Mouse (Mus musculus) stomach, postnatal 0 days (tissue): ENCODE data around the gene Htr6. TPM values are rescaled to one million over a fixed set of nuclear protein-coding genes. Genes with fewer than 3 reads are reported as not detected.

Experiments
- ATAC-seq: fragments of 200-750 bp; cut with Nextera tagmentation; 2 replicates; pipeline ENCODE4 v1.8.0; 2017; ENCODE audit not compliant: low FRiP score, low TSS enrichment
- DNase-seq: peaks from one replicate; pipeline ENCODE4 v3.0.0-alpha.2; 2016; ENCODE audit warnings: low spot score
- H3K27ac ChIP-seq: fragments of 300-500 bp; sonication (generic); replicated peaks from 2 replicates; pipeline ENCODE4 v1.5.1; 2014; ENCODE audit warnings: mild to moderate bottlenecking, control low read depth
- H3K27me3 ChIP-seq: fragments of 300-500 bp; sonication (generic); 2 replicates; pipeline ENCODE4 v1.6.1; 2014; ENCODE audit warnings: low read length; ENCODE audit not compliant: control insufficient read depth, insufficient read depth
- H3K36me3 ChIP-seq: fragments of 300-500 bp; sonication (generic); 2 replicates; pipeline ENCODE4 v1.6.1; 2014; ENCODE audit warnings: low read length, mixed read lengths; ENCODE audit not compliant: control insufficient read depth, insufficient read depth
- H3K4me1 ChIP-seq: fragments of 300-500 bp; sonication (generic); replicated peaks from 2 replicates; pipeline ENCODE4 v1.6.1; 2014; ENCODE audit warnings: antibody characterized with exemption; ENCODE audit not compliant: control insufficient read depth, insufficient read depth
- H3K4me2 ChIP-seq: fragments of 300-500 bp; sonication (generic); replicated peaks from 2 replicates; pipeline ENCODE4 v1.6.1; 2014; ENCODE audit warnings: low read depth, mild to moderate bottlenecking, control low read depth, moderate library complexity
- H3K4me3 ChIP-seq: fragments of 300-500 bp; sonication (generic); 2 replicates; pipeline ENCODE4 v1.5.1; 2014; ENCODE audit warnings: low read depth, low read length, control low read depth
- H3K9ac ChIP-seq: fragments of 300-500 bp; sonication (generic); 2 replicates; pipeline ENCODE4 v1.6.1; 2014; ENCODE audit warnings: mild to moderate bottlenecking, low read length, control low read depth, mixed read lengths
- H3K9me3 ChIP-seq: fragments of 300-500 bp; sonication (generic); 2 replicates; pipeline ENCODE4 v1.6.1; 2016; ENCODE audit warnings: low read length; ENCODE audit not compliant: control insufficient read depth
- CTCF ChIP-seq: IDR thresholded peaks from 2 replicates; pipeline ENCODE4 v1.5.1; 2016; ENCODE audit warnings: antibody characterized with exemption, low read depth, mild to moderate bottlenecking, moderate library complexity
- EP300 ChIP-seq: optimal IDR thresholded peaks from 2 replicates; pipeline ENCODE3; 2016; ENCODE audit warnings: antibody characterized with exemption
- WGBS: fragments of 180-500 bp; shearing (Covaris S2); extraction: QIAGEN DNeasy Blood & Tissue Kit; methylation state at CpG from one replicate; pipeline ENCODE4 v1.1.7; 2014; 5-methylcytosine and 5-hydroxymethylcytosine counted together
- polyA plus RNA-seq: library from polyadenylated mRNA; unstranded; fragments of >200 nt; fragmentation: Nextera tagmentation; extraction: Ambion mirVana; gene quantifications from 2 replicates; pipeline ENCODE4 v1.2.1, GENCODE M21; 2015

Htr6 gene
- polyA plus RNA-seq, 1 experiment from 2014 or later, result not detected

DNA sequence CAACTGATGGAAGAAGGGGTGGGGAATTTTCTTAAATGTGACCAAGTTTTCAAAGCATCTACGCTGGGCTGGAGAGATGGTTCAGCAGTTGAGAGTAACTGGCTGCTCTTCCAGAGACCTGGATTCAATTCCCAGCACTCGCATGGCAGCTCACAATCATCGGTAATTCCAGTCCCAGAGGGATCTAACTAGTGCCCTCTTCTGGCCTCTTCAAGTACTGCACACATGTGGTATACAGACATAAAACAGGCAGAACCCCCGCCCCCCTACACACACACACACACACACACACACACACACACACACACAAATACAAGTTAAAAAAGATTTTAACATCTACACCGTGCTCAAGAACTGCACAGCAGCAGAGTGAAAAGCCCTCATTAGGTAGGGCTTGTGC, 40.4 kb upstream of the Htr6 start:
- 95% methylated on average over 5 of the region's 5 CpGs for WGBS
- no peaks in the 10 kb centered on the region for H3K36me3 ChIP-seq
- ATAC-seq (no peak), DNase-seq (no peak)
- H3K27me3 ChIP-seq, result no peaks in the 10 kb centered on the region
- TF ChIP-seq CTCF, result peak; percentile 58
- TF ChIP-seq EP300, result no peak
- no peak overlapping the region for H3K4me2 ChIP-seq
- H3K4me3 ChIP-seq, result no peak overlapping the region
- H3K9ac ChIP-seq, result no peak overlapping the region
- H3K27ac ChIP-seq, result no peak overlapping the region
- peaks cover 13% of the 10 kb centered on the region for H3K4me1 ChIP-seq
- H3K9me3 ChIP-seq, result no peaks in the 10 kb centered on the region

- DNase-seq (no peak), ATAC-seq (no peak)
- no peak overlapping the region for H3K4me2 ChIP-seq
- no peak overlapping the region for H3K4me3 ChIP-seq
- no peak overlapping the region for H3K9ac ChIP-seq
- H3K9me3 ChIP-seq, result no peaks in the 10 kb centered on the region
- no peaks in the 10 kb centered on the region for H3K36me3 ChIP-seq
- no peak for TF ChIP-seq EP300
- no peak for TF ChIP-seq CTCF
- 0 out of 2 replicates have a peak overlapping the region, but pooled peaks have one; percentile 18 for H3K27ac ChIP-seq
- H3K27me3 ChIP-seq, result no peaks in the 10 kb centered on the region
- WGBS, result 51% methylated on average over 3 of the region's 3 CpGs
- H3K4me1 ChIP-seq, result peaks cover 13% of the 10 kb centered on the region
These were observed 37.1 kb upstream of the Htr6 start for GRCm38 (mm10) chr4:139112482-139112881.

DNA sequence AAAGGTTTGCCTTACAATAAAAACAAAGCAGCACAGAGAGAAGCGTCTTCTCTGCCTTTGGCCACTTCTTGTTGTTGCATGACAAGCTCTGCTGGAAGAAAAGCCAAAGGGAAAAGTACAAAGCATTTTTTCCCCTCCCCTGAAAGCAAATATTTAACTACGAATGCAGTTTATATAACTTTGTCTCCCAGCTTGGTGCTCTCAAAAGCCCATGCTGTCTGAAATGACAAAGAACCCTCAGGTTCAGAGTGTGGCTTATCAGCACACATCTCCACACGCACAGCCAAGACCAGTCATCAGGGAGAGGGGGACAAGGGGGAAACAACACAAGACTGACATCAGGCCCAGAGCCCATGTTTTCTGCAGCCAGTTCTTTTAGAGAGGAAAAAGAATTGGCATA, 36.1 kb upstream of the Htr6 start:
- DNase-seq (no peak), ATAC-seq (no peak)
- Histone ChIP-seq H3K9me3 (no peaks in the 10 kb centered on the region), H3K4me3 (no peak overlapping the region), H3K4me2 (no peak overlapping the region; the same call in 1 of the 2 replicates), H3K9ac (no peak overlapping the region), H3K36me3 (no peaks in the 10 kb centered on the region), H3K27me3 (no peaks in the 10 kb centered on the region), H3K27ac (peak overlapping the region; percentile 73), H3K4me1 (peaks cover 12% of the 10 kb centered on the region)
- WGBS, result 14% methylated on average over 3 of the region's 3 CpGs
- no peak for TF ChIP-seq CTCF
- TF ChIP-seq EP300, result no peak

DNA sequence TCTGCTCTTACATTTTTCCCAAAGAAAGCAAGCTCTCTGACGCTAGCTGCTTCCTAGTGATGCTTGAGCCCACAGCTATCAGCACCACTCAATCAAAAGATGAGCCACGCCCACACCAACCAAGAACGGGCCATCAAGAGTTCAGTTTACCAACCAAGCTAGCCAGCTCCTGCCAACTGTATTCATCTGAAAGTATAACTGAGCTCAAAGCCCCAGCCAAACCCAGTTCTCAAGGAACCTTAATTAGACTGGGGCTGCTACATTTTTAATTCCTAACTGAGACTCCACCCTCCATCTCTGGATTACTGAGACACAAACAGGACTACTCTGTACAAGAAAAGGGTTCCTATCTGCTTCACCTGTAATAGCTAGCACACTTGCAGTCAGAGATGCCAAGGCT, 35.5 kb upstream of the Htr6 start:
- Histone ChIP-seq H3K4me1 (peaks cover 10% of the 10 kb centered on the region), H3K36me3 (no peaks in the 10 kb centered on the region), H3K9me3 (no peaks in the 10 kb centered on the region), H3K4me2 (no peak overlapping the region; the same call in 1 of the 2 replicates), H3K27ac (peak overlapping the region; percentile 73), H3K4me3 (no peak overlapping the region), H3K9ac (0 out of 2 replicates have a peak overlapping the region, but pooled peaks have one; percentile 2), H3K27me3 (no peaks in the 10 kb centered on the region)
- peak; percentile 41 for DNase-seq
- 38% methylated on average over 3 of the region's 3 CpGs for WGBS
- ATAC-seq, result no peak
- TF ChIP-seq EP300, result no peak

DNA sequence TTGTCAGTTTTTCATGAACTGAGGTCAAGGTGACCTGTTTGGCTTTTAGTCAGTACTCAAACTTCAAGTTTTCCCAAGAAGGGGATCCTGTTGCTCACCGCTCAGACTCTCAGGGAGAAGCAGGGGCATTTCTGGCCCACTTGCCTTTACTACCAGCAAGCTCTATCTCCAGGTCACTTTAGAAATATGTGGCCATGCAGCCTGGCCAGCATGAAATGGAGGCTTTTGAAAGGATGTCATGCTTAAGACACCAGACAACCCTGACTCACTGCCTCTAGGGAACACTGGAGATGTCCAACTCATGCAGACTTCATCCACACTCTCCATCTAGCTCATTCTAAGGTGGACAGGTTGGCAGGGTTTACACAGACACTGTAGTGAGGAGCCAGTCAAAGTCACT, 30.1 kb upstream of the Htr6 start:
- TF ChIP-seq EP300 (no peak), CTCF (no peak)
- H3K4me1 ChIP-seq, result peaks cover 3% of the 10 kb centered on the region
- no peak overlapping the region for H3K27ac ChIP-seq
- no peak overlapping the region for H3K4me2 ChIP-seq
- peaks cover 15% of the 10 kb centered on the region for H3K36me3 ChIP-seq
- H3K27me3 ChIP-seq, result no peaks in the 10 kb centered on the region
- H3K4me3 ChIP-seq, result no peak overlapping the region
- 87% methylated on average over 1 of the region's 1 CpGs for WGBS
- DNase-seq (no peak), ATAC-seq (no peak)
- no peak overlapping the region for H3K9ac ChIP-seq
- H3K9me3 ChIP-seq, result no peaks in the 10 kb centered on the region

- Histone ChIP-seq H3K27ac (no peak overlapping the region), H3K4me3 (no peak overlapping the region), H3K4me1 (no peaks in the 10 kb centered on the region), H3K4me2 (no peak overlapping the region), H3K9me3 (no peaks in the 10 kb centered on the region), H3K27me3 (no peaks in the 10 kb centered on the region), H3K36me3 (peaks cover 15% of the 10 kb centered on the region), H3K9ac (no peak overlapping the region)
- no peak for DNase-seq
- ATAC-seq, result no peak
- WGBS, result 59% methylated on average over 6 of the region's 6 CpGs
- TF ChIP-seq CTCF, result no peak
- TF ChIP-seq EP300, result no peak
These were observed 26.2 kb upstream of the Htr6 start for GRCm38 (mm10) chr4:139101546-139101945.
